8 mouse cellular contexts compared by ENCODE assay signal in genomic region chr4:102584601-102585265, GRCm38 (mm10).
DNase-seq lines count a peak whose midpoint lies in the region; ATAC-seq and TF ChIP-seq lines count a peak whose summit lies in the region.
"Had no signal": no experiment of that assay in that cellular context is flagged by ENCODE, and none has a peak within 500 bp of the region (broad histone marks: within the 10 kb centered on the region; RNA-seq: fewer than 3 reads in every experiment).

No protein-coding gene starts in this region.

- no peak for DNase-seq in hindbrain, postnatal 0 days (ENCODE audit: low spot score)
- no peak for DNase-seq in Patski (ENCODE audit: low read depth, low spot score)
- no peak for DNase-seq in thymus, postnatal 10 days (ENCODE audit: low spot score in 2 of 2)
- DNase-seq in ovary, postnatal 36 days (ENCODE audit: low spot score), result no peak

- H3K9ac ChIP-seq in hindbrain, postnatal 0 days (replicated peaks; ENCODE audit: low read length), result no peak overlapping the region
- H3K9ac ChIP-seq in hindbrain, embryonic 12.5 days, result no peak overlapping the region
- H3K9ac ChIP-seq in intestine, embryonic 16.5 days (ENCODE audit: low read depth, low read length), result no peak overlapping the region
- no peak overlapping the region for H3K9ac ChIP-seq in liver, embryonic 16.5 days (ENCODE audit: low read depth, low read length)
- H3K9ac ChIP-seq: limb, embryonic 13.5 days had no signal

- H3K4me3 ChIP-seq in hindbrain, postnatal 0 days (ENCODE audit: low read length), result no peak overlapping the region
- H3K4me3 ChIP-seq in hindbrain, embryonic 12.5 days, result no peak overlapping the region
- no peak overlapping the region for H3K4me3 ChIP-seq in intestine, embryonic 16.5 days (ENCODE audit: low read length)
- no peak overlapping the region for H3K4me3 ChIP-seq in liver, embryonic 16.5 days (ENCODE audit: low read depth, low read length)
- H3K4me3 ChIP-seq: limb, embryonic 13.5 days had no signal

- no peaks in the 10 kb centered on the region for H3K36me3 ChIP-seq in hindbrain, postnatal 0 days (ENCODE audit: insufficient read depth, low read length)
- no peaks in the 10 kb centered on the region for H3K36me3 ChIP-seq in hindbrain, embryonic 12.5 days
- no peaks in the 10 kb centered on the region for H3K36me3 ChIP-seq in intestine, embryonic 16.5 days (ENCODE audit: control insufficient read depth, insufficient read depth, low read length)
- no peaks in the 10 kb centered on the region for H3K36me3 ChIP-seq in liver, embryonic 16.5 days (ENCODE audit: control insufficient read depth, insufficient read depth)
- H3K36me3 ChIP-seq: limb, embryonic 13.5 days had no signal

- POLR2A ChIA-PET in Patski (lab: Charles Lee), result no interaction called here

- no peaks in the 10 kb centered on the region for H3K9me3 ChIP-seq in hindbrain, postnatal 0 days (ENCODE audit: low read length)
- H3K9me3 ChIP-seq in hindbrain, embryonic 12.5 days (replicated peaks), result no peaks in the 10 kb centered on the region
- H3K9me3 ChIP-seq in intestine, embryonic 16.5 days (ENCODE audit: control insufficient read depth, low read length), result no peaks in the 10 kb centered on the region
- no peaks in the 10 kb centered on the region for H3K9me3 ChIP-seq in liver, embryonic 16.5 days (replicated peaks; ENCODE audit: control insufficient read depth, low read length)
- H3K9me3 ChIP-seq: limb, embryonic 13.5 days had no signal

- no peak for TF ChIP-seq CTCF in hindbrain, postnatal 0 days (IDR thresholded peaks at IDR 0.05; ENCODE audit: low read depth)
- no peak for TF ChIP-seq CTCF in Patski (IDR thresholded peaks at IDR 0.05)

- H3K27me3 ChIP-seq in hindbrain, postnatal 0 days (ENCODE audit: insufficient read depth, low read length), result no peaks in the 10 kb centered on the region
- H3K27me3 ChIP-seq in hindbrain, embryonic 12.5 days, result no peaks in the 10 kb centered on the region
- no peaks in the 10 kb centered on the region for H3K27me3 ChIP-seq in Patski
- H3K27me3 ChIP-seq in intestine, embryonic 16.5 days (replicated peaks; ENCODE audit: control insufficient read depth, insufficient read depth, low read length), result no peaks in the 10 kb centered on the region
- no peaks in the 10 kb centered on the region for H3K27me3 ChIP-seq in liver, embryonic 16.5 days (ENCODE audit: control insufficient read depth, insufficient read depth, low read depth, low read length)
- H3K27me3 ChIP-seq: limb, embryonic 13.5 days had no signal

- in situ Hi-C loops in Patski (cut with MboI; ENCODE audit: low pct_unique_long_range_greater_than_20kb), result no loop called here

- no peak overlapping the region for H3K4me2 ChIP-seq in hindbrain, postnatal 0 days (ENCODE audit: low read depth, low read length)
- H3K4me2 ChIP-seq in hindbrain, embryonic 12.5 days (replicated peaks), result no peak overlapping the region
- H3K4me2 ChIP-seq in intestine, embryonic 16.5 days (ENCODE audit: low read depth, low read length), result no peak overlapping the region
- no peak overlapping the region for H3K4me2 ChIP-seq in liver, embryonic 16.5 days (ENCODE audit: low read depth, low read length)
- H3K4me2 ChIP-seq: limb, embryonic 13.5 days had no signal

- CTCF ChIA-PET in Patski (lab: Charles Lee), result no interaction called here

- WGBS in hindbrain, postnatal 0 days, result 40% methylated on average over 6 of the region's 6 CpGs
- WGBS in hindbrain, embryonic 12.5 days, result 46% methylated on average over 6 of the region's 6 CpGs
- 39% methylated on average over 6 of the region's 6 CpGs for WGBS in intestine, embryonic 16.5 days
- WGBS in liver, embryonic 16.5 days (ENCODE audit: insufficient replicate concordance), result 51% methylated on average over 6 of the region's 6 CpGs

- H3K27ac ChIP-seq in hindbrain, postnatal 0 days, result peak overlapping the region; percentile 46; the same call in 1 of the 2 replicates
- H3K27ac ChIP-seq in hindbrain, embryonic 12.5 days, result no peak overlapping the region; the same call in 1 of the 2 replicates
- H3K27ac ChIP-seq in intestine, embryonic 16.5 days (ENCODE audit: low read length), result no peak overlapping the region
- no peak overlapping the region for H3K27ac ChIP-seq in liver, embryonic 16.5 days (ENCODE audit: low read length)
- H3K27ac ChIP-seq: limb, embryonic 13.5 days had no signal

- peaks cover 8% of the 10 kb centered on the region; the same call in 1 of the 2 replicates for H3K4me1 ChIP-seq in hindbrain, postnatal 0 days (ENCODE audit: insufficient read depth, low read length)
- peaks cover 19% of the 10 kb centered on the region for H3K4me1 ChIP-seq in hindbrain, embryonic 12.5 days
- H3K4me1 ChIP-seq in intestine, embryonic 16.5 days (ENCODE audit: control insufficient read depth, insufficient read depth, low read length), result peaks cover 13% of the 10 kb centered on the region
- H3K4me1 ChIP-seq in liver, embryonic 16.5 days (ENCODE audit: control insufficient read depth, low read depth, low read length), result peaks cover 7% of the 10 kb centered on the region

- no peak for ATAC-seq in hindbrain, postnatal 0 days
- no peak for ATAC-seq in hindbrain, embryonic 12.5 days (ENCODE audit: low FRiP score)
- peak; percentile 49 for ATAC-seq in Patski
- peak; percentile 81 for ATAC-seq in intestine, embryonic 16.5 days
- peak; percentile 76 for ATAC-seq in liver, embryonic 16.5 days (ENCODE audit: low read depth)

Comparison
In these comparisons a context has a peak if more than half of its experiments do, and no peak if none do; other contexts are left out.
1. ATAC-seq: peak in Patski (single experiment), intestine, embryonic 16.5 days (single experiment) and liver, embryonic 16.5 days (single experiment); none in hindbrain, postnatal 0 days (single experiment) and hindbrain, embryonic 12.5 days (single experiment).